ENCODE assay signal across 11 mouse cellular contexts in genomic region chr10:12467544-12467943, GRCm38 (mm10).
DNase-seq lines count a peak whose midpoint lies in the region; ATAC-seq lines count a peak whose summit lies in the region.
"Had no signal": no experiment of that assay in that cellular context is flagged by ENCODE, and none has a peak within 500 bp of the region (broad histone marks: within the 10 kb centered on the region; RNA-seq: fewer than 3 reads in every experiment).

No protein-coding gene starts in this region.

- no peak overlapping the region for H3K27ac ChIP-seq in forebrain, embryonic 15.5 days (replicated peaks)
- no peak overlapping the region for H3K27ac ChIP-seq in forebrain, embryonic 10.5 days
- no peak overlapping the region for H3K27ac ChIP-seq in embryonic facial prominence, embryonic 11.5 days (replicated peaks; ENCODE audit: low read depth, low read length)

- WGBS in forebrain, embryonic 15.5 days: 29% methylated on average over 2 of the region's 2 CpGs
- WGBS in forebrain, embryonic 10.5 days: 62% methylated on average over 2 of the region's 2 CpGs
- WGBS in embryonic facial prominence, embryonic 11.5 days: 23% methylated on average over 2 of the region's 2 CpGs

- no peak overlapping the region for H3K4me2 ChIP-seq in forebrain, embryonic 15.5 days (replicated peaks)
- no peak overlapping the region for H3K4me2 ChIP-seq in embryonic facial prominence, embryonic 11.5 days (ENCODE audit: low read depth, low read length)
- H3K4me2 ChIP-seq: heart, embryonic 11.5 days had no signal

- no peaks in the 10 kb centered on the region for H3K9me3 ChIP-seq in forebrain, embryonic 15.5 days
- H3K9me3 ChIP-seq in forebrain, embryonic 10.5 days: no peaks in the 10 kb centered on the region
- H3K9me3 ChIP-seq in embryonic facial prominence, embryonic 11.5 days (replicated peaks; ENCODE audit: control insufficient read depth, low read length): no peaks in the 10 kb centered on the region

- H3K27me3 ChIP-seq in forebrain, embryonic 15.5 days: no peaks in the 10 kb centered on the region
- no peaks in the 10 kb centered on the region for H3K27me3 ChIP-seq in forebrain, embryonic 10.5 days (ENCODE audit: poor library complexity, severe bottlenecking)
- H3K27me3 ChIP-seq in embryonic facial prominence, embryonic 11.5 days (ENCODE audit: control insufficient read depth, insufficient read depth, low read length): no peaks in the 10 kb centered on the region

- DNase-seq in forebrain, embryonic 10.5 days (ENCODE audit: extremely low spot score, low spot score): no peak
- DNase-seq in left cerebral cortex, postnatal 4 days: peak; percentile 1
- DNase-seq in left cerebral cortex, adult 8-10 months (ENCODE audit: low spot score in 2 of 2): no peak
- DNase-seq in embryonic facial prominence, embryonic 11.5 days (ENCODE audit: low spot score): peak; percentile 48
- DNase-seq in lung, postnatal 10 days: peak; percentile 47
- DNase-seq in spleen, postnatal 14 days (ENCODE audit: low spot score in 2 of 2): no peak
- no peak for DNase-seq in right cerebral cortex, adult 2 months (ENCODE audit: low spot score in 2 of 2)
- DNase-seq: right cerebral cortex, postnatal 14 days had no signal

- H3K9ac ChIP-seq in forebrain, embryonic 15.5 days (replicated peaks): no peak overlapping the region
- no peak overlapping the region for H3K9ac ChIP-seq in embryonic facial prominence, embryonic 11.5 days (replicated peaks; ENCODE audit: low read length)

- H3K4me1 ChIP-seq in forebrain, embryonic 15.5 days: no peaks in the 10 kb centered on the region
- H3K4me1 ChIP-seq in forebrain, embryonic 10.5 days: peaks cover 3% of the 10 kb centered on the region; the same call in 1 of the 2 replicates
- no peaks in the 10 kb centered on the region for H3K4me1 ChIP-seq in embryonic facial prominence, embryonic 11.5 days (ENCODE audit: control insufficient read depth, insufficient read depth, low read length)

- ATAC-seq in forebrain, embryonic 15.5 days (replicated peaks): 0 out of 2 replicates have a peak, but pooled peaks have one; percentile 63
- ATAC-seq in embryonic facial prominence, embryonic 11.5 days (replicated peaks; ENCODE audit: insufficient number of reproducible peaks, low FRiP score, low TSS enrichment, low read depth): no peak
- ATAC-seq: intestine, embryonic 16.5 days had no signal

- H3K36me3 ChIP-seq in forebrain, embryonic 15.5 days: no peaks in the 10 kb centered on the region
- peaks cover 5% of the 10 kb centered on the region; the same call in 1 of the 2 replicates for H3K36me3 ChIP-seq in forebrain, embryonic 10.5 days (replicated peaks)
- H3K36me3 ChIP-seq in embryonic facial prominence, embryonic 11.5 days (replicated peaks; ENCODE audit: control insufficient read depth, insufficient read depth, low read depth, low read length): no peaks in the 10 kb centered on the region; the same call in 1 of the 2 replicates

- intact Hi-C loops in left cerebral cortex, postnatal 4 days (cut with DNase I): no loop called here

- H3K4me3 ChIP-seq in forebrain, embryonic 15.5 days: no peak overlapping the region
- H3K4me3 ChIP-seq in forebrain, embryonic 10.5 days: no peak overlapping the region
- H3K4me3 ChIP-seq in embryonic facial prominence, embryonic 11.5 days (ENCODE audit: low read depth, low read length): no peak overlapping the region

Comparison
In these comparisons a context has a peak if more than half of its experiments do, and no peak if none do; other contexts are left out.
1. DNase-seq: peak in left cerebral cortex, postnatal 4 days (single experiment), embryonic facial prominence, embryonic 11.5 days (single experiment) and lung, postnatal 10 days (single experiment); none in forebrain, embryonic 10.5 days (single experiment), left cerebral cortex, adult 8-10 months (0 of 2), spleen, postnatal 14 days (0 of 2) and right cerebral cortex, adult 2 months (0 of 2).